Mouse (Mus musculus): ENCODE measurements around the gene Mmp20.

Mmp20 gene

DNA sequence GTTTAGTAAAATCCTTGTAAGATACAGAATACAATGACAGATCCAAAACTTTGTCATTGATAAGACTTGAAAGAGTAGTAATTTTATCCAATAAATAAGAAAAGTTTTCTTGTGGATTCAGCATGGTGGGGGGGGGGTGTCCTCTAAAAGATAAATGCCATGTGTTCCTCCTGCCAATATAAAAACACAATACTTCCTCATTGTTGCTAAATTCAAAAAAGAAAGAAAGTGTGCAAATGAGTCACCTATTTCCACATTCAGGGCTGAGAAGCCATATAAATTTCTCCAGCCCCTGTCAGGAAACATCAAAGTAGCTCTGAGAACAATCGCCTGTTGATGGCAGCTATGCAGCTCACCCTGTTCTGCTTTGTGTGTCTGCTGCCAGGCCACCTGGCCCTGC is 63.8 kb downstream of the Mmp20 start, which contains the start of gene Mmp7:
Gene Mmp7, plus strand, starts transcription at position 301 of the 400 bp plus-strand sequence.
- DNase-seq = no peak

DNA sequence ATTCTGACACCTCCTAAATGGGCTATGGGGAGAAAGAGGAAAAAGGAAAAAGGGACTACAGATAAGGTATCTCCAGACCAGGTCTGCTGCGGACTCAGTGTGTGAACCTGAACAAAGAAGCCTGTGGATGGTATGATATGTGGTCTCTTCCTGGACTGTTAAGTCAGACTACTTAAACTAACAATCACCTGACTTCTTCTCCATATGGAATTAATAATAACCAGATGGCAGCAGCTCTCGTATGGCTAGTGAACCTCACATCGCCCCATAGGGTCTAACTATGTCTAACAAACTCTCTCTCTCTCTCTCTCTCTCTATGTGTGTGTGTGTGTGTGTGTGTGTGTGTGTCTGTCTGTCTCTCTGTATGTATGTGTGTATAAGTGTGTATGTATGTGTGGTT is 65.9 kb downstream of the Mmp20 start:
- no peak for DNase-seq

DNA sequence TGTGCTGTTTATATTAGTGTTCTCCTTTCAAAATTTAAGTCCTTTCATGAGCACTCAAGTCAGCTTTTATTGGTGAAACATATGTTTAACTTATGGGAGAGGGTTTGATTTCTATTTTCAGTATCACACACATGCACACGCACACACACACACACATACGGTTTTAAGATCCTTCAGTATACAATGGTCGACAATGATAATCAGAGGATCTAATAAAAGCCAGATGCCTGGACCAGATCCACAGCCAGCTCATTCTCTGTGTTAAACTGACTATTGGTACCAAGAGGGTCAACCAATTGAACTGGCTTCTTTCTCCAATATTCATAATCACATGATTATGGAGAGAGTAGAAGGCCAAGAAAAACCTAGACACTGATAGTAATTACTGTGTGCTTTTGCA is 67.6 kb downstream of the Mmp20 start:
- no peak for DNase-seq

DNA sequence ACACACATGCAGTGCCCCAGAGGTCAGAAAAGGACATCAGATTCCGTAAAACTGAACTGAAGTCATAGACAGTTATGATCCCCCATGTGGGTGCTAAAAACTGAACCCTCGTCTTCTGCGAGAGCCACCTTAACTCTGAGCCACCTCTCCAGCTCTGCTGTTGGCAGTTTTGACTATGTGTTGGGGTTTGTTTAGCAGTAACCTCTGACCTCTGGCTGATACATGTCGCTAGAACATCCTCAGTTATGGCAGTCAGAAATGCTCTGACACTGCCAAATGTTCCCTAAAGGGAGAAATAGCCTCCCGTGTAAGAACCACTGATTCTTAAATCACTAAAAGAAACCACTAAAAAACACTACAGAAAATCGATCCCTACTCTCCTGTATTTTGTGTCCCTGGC is 80.7 kb downstream of the Mmp20 start:
- no peak for DNase-seq

DNA sequence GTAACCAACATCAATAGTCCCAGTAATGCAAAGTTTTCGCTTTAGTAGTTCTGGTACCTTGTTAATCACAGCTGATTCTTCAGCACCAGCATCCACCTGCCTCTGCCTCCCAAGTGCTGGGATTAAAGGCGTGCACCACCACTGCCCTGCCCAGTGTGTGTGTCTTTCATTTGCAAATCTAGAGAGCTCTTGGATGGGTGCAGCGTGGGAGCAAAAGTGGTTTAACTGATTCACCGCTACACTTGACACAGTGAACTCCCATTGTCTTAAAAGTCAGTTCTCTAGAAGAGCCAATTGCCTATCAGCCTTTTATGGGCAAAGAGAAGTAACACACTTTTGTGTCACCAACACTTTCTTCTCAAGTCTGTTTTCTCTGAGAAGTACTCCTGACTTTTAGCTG is 83.2 kb downstream of the Mmp20 start:
- no peak for DNase-seq

DNA sequence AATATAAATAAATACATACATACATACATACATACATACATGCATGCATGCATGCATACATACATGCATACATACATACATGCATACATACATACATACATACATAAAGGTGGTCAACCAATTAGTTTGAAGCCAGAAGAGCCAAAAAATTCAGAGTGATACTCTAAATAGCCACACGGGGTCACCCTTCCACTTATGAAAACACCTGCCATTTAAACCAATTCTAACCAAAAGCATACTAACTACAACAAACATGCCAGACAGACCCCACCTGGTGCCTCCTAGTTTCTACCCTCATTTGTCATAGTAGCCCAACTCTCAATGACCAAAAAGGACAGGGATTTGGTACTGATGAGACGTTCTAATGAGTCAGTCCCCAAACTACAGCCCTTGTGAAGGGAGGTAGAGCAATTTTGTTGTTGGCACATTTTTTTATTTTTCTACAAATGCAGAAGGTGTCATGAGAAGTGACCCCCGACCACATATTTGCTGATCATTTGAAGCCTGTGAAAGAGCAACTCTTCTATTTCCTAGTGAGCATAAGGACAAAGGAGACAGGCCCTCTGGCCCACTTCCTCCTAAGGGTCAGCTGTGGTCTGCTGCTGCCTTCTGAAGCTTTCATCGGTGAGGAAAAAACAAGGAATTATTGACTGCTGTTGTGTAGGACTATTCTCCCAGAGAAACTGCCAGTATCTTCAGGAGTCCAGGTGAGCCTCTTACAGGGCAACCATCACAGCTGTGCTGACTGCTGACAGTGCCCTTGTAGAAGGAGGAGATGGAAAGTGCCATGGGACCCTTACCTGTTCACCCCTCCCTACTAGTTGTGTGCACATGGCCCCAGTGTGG is 86.3 kb downstream of the Mmp20 start:
- DNase-seq = peak; percentile 75 to 81

DNA sequence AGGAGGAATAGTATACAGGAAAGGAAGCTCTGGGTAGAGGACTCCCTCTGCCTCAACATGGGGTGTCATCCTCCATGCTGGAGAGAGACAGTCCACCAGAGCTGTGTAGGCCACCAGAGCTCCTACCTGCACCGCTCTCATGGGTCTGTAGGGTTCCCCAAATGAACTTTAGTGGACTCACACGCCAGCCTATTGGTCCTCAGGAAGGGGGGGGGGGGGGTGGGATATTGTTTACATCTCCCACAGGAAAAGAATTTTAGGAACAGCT is 86.8 kb downstream of the Mmp20 start:
- no peak for DNase-seq

- DNase-seq = no peak
Observed at GRCm38 (mm10) chr9:7721543-7721942, 93.5 kb downstream of the Mmp20 start.

Measured in B cell, adult 2 months (primary cell).